Mouse (Mus musculus) MEL (cell line): ENCODE measurements at regions not wholly inside any gene's neighbourhood (a gene's known extent, or its start where the extent isn't known, plus 50 kb on each side); places are given as distances from the start of the nearest gene placed in this dataset.

Experiments used
- DNase-seq: peaks from one replicate; pipeline ENCODE4 v3.0.0; 2011; ENCODE audit warnings: low read depth, low spot score
- H3K27ac ChIP-seq: 2 replicates; pipeline ENCODE4 v1.5.1; 2012; ENCODE audit warnings: low read depth, mild to moderate bottlenecking, control low read depth, low read length, moderate library complexity; ENCODE audit not compliant: control insufficient read depth
- H3K27me3 ChIP-seq, 2 experiments: fragments of 150-350 bp in 1 of 2; sonication (generic) in 1 of 2; 2 replicates each; pipeline ENCODE4 v1.6.1; 2012; ENCODE audit warnings: low read length in 2 of 2, mild to moderate bottlenecking in 2 of 2, improper control_type of control experiment in 1 of 2, moderate library complexity in 1 of 2; ENCODE audit not compliant: insufficient read depth in 2 of 2, control insufficient read depth in 1 of 2
- H3K36me3 ChIP-seq, 2 experiments: 2 replicates each; pipeline ENCODE4 v1.6.1; 2012 to 2014; ENCODE audit warnings: low read length in 2 of 2, improper control_type of control experiment in 1 of 2, inconsistent platforms in 1 of 2, mild to moderate bottlenecking in 1 of 2; ENCODE audit not compliant: insufficient read depth in 2 of 2, control insufficient read depth in 1 of 2
- H3K4me1 ChIP-seq, 2 experiments: fragments of 150-350 bp in 1 of 2; sonication (generic) in 1 of 2; 2 replicates each; pipeline ENCODE4 v1.6.1; 2012; ENCODE audit warnings: low read length in 2 of 2, improper control_type of control experiment in 1 of 2, mild to moderate bottlenecking in 1 of 2; ENCODE audit not compliant: insufficient read depth in 2 of 2, control insufficient read depth in 1 of 2
- H3K4me3 ChIP-seq, 2 experiments: fragments of 150-350 bp in 1 of 2; sonication (generic) in 1 of 2; 2 replicates each; pipeline ENCODE4 v1.5.1; 2012; ENCODE audit warnings: low read depth in 2 of 2, low read length in 2 of 2, mild to moderate bottlenecking in 2 of 2, moderate library complexity in 2 of 2, control low read depth in 1 of 2, improper control_type of control experiment in 1 of 2; ENCODE audit not compliant: control insufficient read depth in 1 of 2, insufficient read depth in 1 of 2
- H3K79me2 ChIP-seq: 2 replicates; pipeline ENCODE4 v1.6.1; 2012; ENCODE audit warnings: mild to moderate bottlenecking, low read length, moderate library complexity; ENCODE audit not compliant: control insufficient read depth, poor library complexity, insufficient read depth
- H3K9ac ChIP-seq: 2 replicates; pipeline ENCODE4 v1.6.1; 2012; ENCODE audit warnings: low read depth, mild to moderate bottlenecking, control low read depth, low read length, moderate library complexity; ENCODE audit not compliant: control insufficient read depth, poor library complexity, severe bottlenecking
- H3K9me3 ChIP-seq: fragments of 150-350 bp; sonication (generic); replicated peaks from 2 replicates; pipeline ENCODE4 v1.6.1; 2012; ENCODE audit warnings: mild to moderate bottlenecking, low read length, improper control_type of control experiment, moderate library complexity; ENCODE audit not compliant: insufficient read depth
- BHLHE40 ChIP-seq: IDR thresholded peaks from 2 replicates; pipeline ENCODE4 v1.6.1; 2012; ENCODE audit warnings: low read depth, mild to moderate bottlenecking, inconsistent platforms, low read length, improper control_type of control experiment, borderline replicate concordance
- ELF1 ChIP-seq: IDR thresholded peaks from 2 replicates; pipeline ENCODE4 v1.6.1; 2014; ENCODE audit warnings: low read depth, mild to moderate bottlenecking, inconsistent platforms, low read length, improper control_type of control experiment, moderate library complexity
- EP300 ChIP-seq, 2 experiments: IDR thresholded peaks; 2 replicates each; pipeline ENCODE4 v1.6.1; 2011; ENCODE audit warnings: improper control_type of control experiment in 2 of 2, low read length in 2 of 2, low read depth in 1 of 2, mild to moderate bottlenecking in 1 of 2
- HCFC1 ChIP-seq: IDR thresholded peaks from 2 replicates; pipeline ENCODE4 v1.6.1; 2012; ENCODE audit warnings: low read depth, mild to moderate bottlenecking, inconsistent platforms, low read length, improper control_type of control experiment, moderate library complexity
- MAX ChIP-seq: IDR thresholded peaks from 2 replicates; pipeline ENCODE4 v1.6.1; 2011; ENCODE audit warnings: low read length, improper control_type of control experiment
- NELFE ChIP-seq: IDR thresholded peaks from 2 replicates; pipeline ENCODE4 v1.6.1; 2011; ENCODE audit warnings: low read depth, low read length, improper control_type of control experiment
- POLR2A ChIP-seq, 2 experiments: IDR thresholded peaks; 2 replicates each; pipeline ENCODE4 v1.6.1; 2011 to 2012; ENCODE audit warnings: low read length in 2 of 2, mild to moderate bottlenecking in 2 of 2, control low read depth in 1 of 2, improper control_type of control experiment in 1 of 2, low read depth in 1 of 2, moderate library complexity in 1 of 2; ENCODE audit not compliant: control insufficient read depth in 1 of 2, insufficient read depth in 1 of 2, poor library complexity in 1 of 2
- TAL1 ChIP-seq: IDR thresholded peaks from 2 replicates; pipeline ENCODE4 v1.6.1; 2012; ENCODE audit warnings: mild to moderate bottlenecking, inconsistent platforms, low read length, moderate library complexity, mixed read lengths
- TBP ChIP-seq: IDR thresholded peaks from 2 replicates; pipeline ENCODE4 v1.8.0; 2011; ENCODE audit warnings: low read depth, low read length, improper control_type of control experiment
- UBTF ChIP-seq: IDR thresholded peaks from 2 replicates; pipeline ENCODE4 v1.6.1; 2012; ENCODE audit warnings: low read depth, mild to moderate bottlenecking, inconsistent platforms, low read length, improper control_type of control experiment, moderate library complexity, borderline replicate concordance; ENCODE audit not compliant: insufficient read depth
- USF1 ChIP-seq: IDR thresholded peaks from 2 replicates; pipeline ENCODE4 v1.6.1; 2014; ENCODE audit warnings: low read depth, mild to moderate bottlenecking, inconsistent platforms, low read length, improper control_type of control experiment, moderate library complexity
- ZMIZ1 ChIP-seq: IDR thresholded peaks from 2 replicates; pipeline ENCODE4 v1.6.1; 2012; ENCODE audit warnings: low read depth, mild to moderate bottlenecking, inconsistent platforms, low read length, improper control_type of control experiment, moderate library complexity
- ZNF384 ChIP-seq: IDR thresholded peaks from 2 replicates; pipeline ENCODE4 v1.6.1; 2012; ENCODE audit warnings: low read depth, mild to moderate bottlenecking, inconsistent platforms, low read length, improper control_type of control experiment

- no peak for TF ChIP-seq TAL1
Measured at GRCm38 (mm10) chr17:84128262-84128661, 59.5 kb downstream of the Zfp36l2 start (continued).

GRCm38 (mm10) chr17:84126168-84126567 is 61.6 kb downstream of the Zfp36l2 start:
- H3K27ac ChIP-seq: peak overlapping the region; percentile 31

GRCm38 (mm10) chr17:84123161-84123560 is 64.6 kb downstream of the Zfp36l2 start:
- no peaks in the 10 kb centered on the region for H3K9me3 ChIP-seq
- peak; percentile 82 for DNase-seq
- H3K27me3 ChIP-seq: no peaks in the 10 kb centered on the region
- H3K27ac ChIP-seq: peak overlapping the region; percentile 94
- peaks cover 0 to 21% of the 10 kb centered on the region in 2 experiments; a peak in 2 of 4 replicates for H3K36me3 ChIP-seq
- H3K79me2 ChIP-seq: peaks cover 5% of the 10 kb centered on the region; the same call in 1 of the 2 replicates
- H3K9ac ChIP-seq: peak overlapping the region; percentile 60
- peak overlapping the region in 1 of 2 experiments; percentile 31; a peak in 2 of 4 replicates for H3K4me3 ChIP-seq
- peaks cover 0 to 34% of the 10 kb centered on the region in 2 experiments; a peak in 2 of 4 replicates for H3K4me1 ChIP-seq
- TF ChIP-seq BHLHE40: no peak
- TF ChIP-seq ZNF384: no peak
- TF ChIP-seq EP300 (IDR thresholded peaks at IDR 0.05; ENCODE audit: low read depth in 1 of 2, low read length in 2 of 2): no peak
- TF ChIP-seq TAL1: 0 out of 2 replicates have a peak, but pooled peaks have one; percentile 10
- TF ChIP-seq ZMIZ1: no peak
- TF ChIP-seq UBTF: 0 out of 2 replicates have a peak, but pooled peaks have one; percentile 32
- no peak; the same call in 1 of the 2 replicates for TF ChIP-seq TBP
- peak; percentile 65 to 75; a peak in 2 of 4 replicates for TF ChIP-seq POLR2A (IDR thresholded peaks at IDR 0.05; ENCODE audit: control insufficient read depth in 1 of 2, insufficient read depth in 1 of 2, low read depth in 1 of 2, low read length in 2 of 2, poor library complexity in 1 of 2)

More at GRCm38 (mm10) chr17:84126168-84126567, 61.6 kb downstream of the Zfp36l2 start:
- no peak overlapping the region for H3K4me3 ChIP-seq
- H3K27me3 ChIP-seq: no peaks in the 10 kb centered on the region
- H3K9me3 ChIP-seq: no peaks in the 10 kb centered on the region
- TF ChIP-seq HCFC1: no peak
- TF ChIP-seq MAX: no peak
- no peak for TF ChIP-seq POLR2A (IDR thresholded peaks at IDR 0.05; ENCODE audit: control insufficient read depth in 1 of 2, insufficient read depth in 1 of 2, low read depth in 1 of 2, low read length in 2 of 2, poor library complexity in 1 of 2)
- no peak for TF ChIP-seq UBTF
- no peak for TF ChIP-seq NELFE
- TF ChIP-seq USF1: no peak
- no peak for TF ChIP-seq ELF1
- TF ChIP-seq, all 39 proteins: peak for 0
- no peak overlapping the region for H3K9ac ChIP-seq
- peaks cover 0 to 6% of the 10 kb centered on the region in 2 experiments; a peak in 2 of 4 replicates for H3K4me1 ChIP-seq
- H3K79me2 ChIP-seq: no peaks in the 10 kb centered on the region
- no peak for DNase-seq
- no peaks in the 10 kb centered on the region for H3K36me3 ChIP-seq
